Mouse (Mus musculus) macrophage (primary cell): Measurements from ENCODE around the gene Tcf7l1. TPM values are rescaled to one million over a fixed set of nuclear protein-coding genes. Genes with fewer than 3 reads are reported as not detected.

ENCODE experiments used
- H3K27ac ChIP-seq: fragments of 350-480 bp; formaldehyde crosslinking; 2 replicates; pipeline ENCODE4 v1.9.0; 2021
- H3K36me3 ChIP-seq: fragments of 350-480 bp; formaldehyde crosslinking; 2 replicates; pipeline ENCODE4 v1.9.0; 2021; ENCODE audit errors: inconsistent target
- H3K4me3 ChIP-seq: fragments of 350-480 bp; formaldehyde crosslinking; 2 replicates; pipeline ENCODE4 v1.9.0; 2021; ENCODE audit errors: inconsistent target
- H3K79me2 ChIP-seq: fragments of 350-480 bp; formaldehyde crosslinking; 2 replicates; pipeline ENCODE4 v1.9.0; 2021; ENCODE audit errors: inconsistent target
- WGBS: methylation state at CpG from one replicate; pipeline ENCODE4 v1.1.7; 2026; ENCODE audit warnings: inconsistent platforms; ENCODE audit not compliant: missing documents; 5-methylcytosine and 5-hydroxymethylcytosine counted together
- polyA plus RNA-seq: library from polyadenylated mRNA; stranded (reverse); fragments of 250-400 nt; gene quantifications from 3 replicates; pipeline ENCODE4 v1.2.4, GENCODE M21; 2018; ENCODE audit warnings: inconsistent platforms

Gene Tcf7l1
- polyA plus RNA-seq, 1 experiment from 2014 or later = not detected

DNA sequence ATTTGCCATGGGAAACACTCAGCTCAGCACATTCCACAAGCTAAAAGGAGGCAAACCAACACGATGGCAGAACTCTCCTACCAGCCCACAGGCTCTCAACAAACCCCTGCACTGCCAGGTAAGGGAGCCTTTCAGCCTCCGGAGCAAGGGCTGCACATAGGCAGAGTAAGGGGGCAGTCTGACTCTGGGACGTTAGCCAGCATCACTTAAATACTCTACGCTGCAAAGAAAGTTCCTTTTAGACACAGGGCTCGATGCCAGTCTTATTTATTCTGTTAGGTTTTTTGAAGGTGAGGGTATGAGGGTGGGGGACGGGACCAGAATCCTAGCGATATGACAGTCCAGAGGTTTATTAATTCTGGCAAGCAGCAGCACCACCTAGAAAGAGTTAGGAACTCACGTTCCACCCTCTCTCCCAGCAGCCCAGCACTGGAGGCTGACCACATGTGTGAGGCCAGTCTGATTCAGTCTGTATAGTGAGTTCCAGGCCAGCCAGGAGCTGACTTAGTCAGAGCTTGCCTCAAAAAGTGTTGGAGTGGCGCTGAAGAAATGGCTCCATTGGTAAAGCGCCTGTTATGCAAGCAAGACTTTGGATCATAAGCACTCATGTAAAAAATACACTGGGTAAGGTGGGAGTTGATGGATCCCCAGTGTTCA, 44.8 kb downstream of the Tcf7l1 start:
- Histone ChIP-seq H3K4me3 (no peak overlapping the region), H3K36me3 (no peaks in the 10 kb centered on the region), H3K27ac (no peak overlapping the region), H3K79me2 (no peaks in the 10 kb centered on the region)
- 48% methylated on average over 10 of the region's 10 CpGs for WGBS

DNA sequence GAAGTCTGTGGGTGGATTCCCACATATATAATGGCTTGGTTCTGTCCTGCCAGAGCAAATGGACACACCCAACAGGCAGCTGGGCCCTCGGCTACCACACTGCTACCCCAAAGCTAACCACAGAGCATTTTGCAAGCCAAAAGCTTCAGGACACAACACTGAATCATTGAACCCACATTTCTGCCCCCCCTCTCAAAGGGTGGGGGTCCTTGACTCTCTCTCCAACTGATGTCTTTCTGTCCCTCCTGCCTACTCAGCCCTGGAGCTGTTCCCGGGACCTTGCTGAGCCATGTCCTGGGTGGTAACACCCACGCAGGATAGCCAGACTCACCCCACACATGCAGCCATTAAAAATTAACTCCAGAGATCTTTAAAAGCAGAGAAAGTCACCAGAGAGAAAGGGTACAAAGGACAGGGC, 45.4 kb downstream of the Tcf7l1 start:
- WGBS = 29% methylated on average over 3 of the region's 3 CpGs
- Histone ChIP-seq H3K36me3 (no peaks in the 10 kb centered on the region), H3K4me3 (no peak overlapping the region), H3K27ac (no peak overlapping the region), H3K79me2 (no peaks in the 10 kb centered on the region)

DNA sequence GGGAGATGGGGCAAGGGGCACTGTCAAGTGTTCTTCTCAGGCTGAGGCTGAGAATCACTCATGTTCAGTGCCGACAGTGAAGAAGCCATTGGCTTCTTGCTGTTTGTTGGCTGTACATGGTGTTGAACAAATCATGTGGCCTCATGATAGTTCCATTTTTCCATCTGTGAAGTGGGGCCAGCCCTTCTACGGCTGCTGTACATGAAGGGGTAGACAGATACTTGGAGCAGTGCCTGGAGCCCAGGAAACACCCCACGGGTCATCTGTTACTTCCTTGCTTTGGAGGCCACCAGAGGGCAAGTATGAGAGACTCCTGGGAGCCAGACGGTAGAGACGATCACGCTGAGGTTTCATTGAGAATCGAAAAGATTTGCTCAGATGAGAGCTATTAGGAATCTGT, 46.7 kb downstream of the Tcf7l1 start:
- WGBS = 73% methylated on average over 7 of the region's 7 CpGs
- Histone ChIP-seq H3K4me3 (no peak overlapping the region), H3K36me3 (no peaks in the 10 kb centered on the region), H3K27ac (no peak overlapping the region), H3K79me2 (no peaks in the 10 kb centered on the region)

DNA sequence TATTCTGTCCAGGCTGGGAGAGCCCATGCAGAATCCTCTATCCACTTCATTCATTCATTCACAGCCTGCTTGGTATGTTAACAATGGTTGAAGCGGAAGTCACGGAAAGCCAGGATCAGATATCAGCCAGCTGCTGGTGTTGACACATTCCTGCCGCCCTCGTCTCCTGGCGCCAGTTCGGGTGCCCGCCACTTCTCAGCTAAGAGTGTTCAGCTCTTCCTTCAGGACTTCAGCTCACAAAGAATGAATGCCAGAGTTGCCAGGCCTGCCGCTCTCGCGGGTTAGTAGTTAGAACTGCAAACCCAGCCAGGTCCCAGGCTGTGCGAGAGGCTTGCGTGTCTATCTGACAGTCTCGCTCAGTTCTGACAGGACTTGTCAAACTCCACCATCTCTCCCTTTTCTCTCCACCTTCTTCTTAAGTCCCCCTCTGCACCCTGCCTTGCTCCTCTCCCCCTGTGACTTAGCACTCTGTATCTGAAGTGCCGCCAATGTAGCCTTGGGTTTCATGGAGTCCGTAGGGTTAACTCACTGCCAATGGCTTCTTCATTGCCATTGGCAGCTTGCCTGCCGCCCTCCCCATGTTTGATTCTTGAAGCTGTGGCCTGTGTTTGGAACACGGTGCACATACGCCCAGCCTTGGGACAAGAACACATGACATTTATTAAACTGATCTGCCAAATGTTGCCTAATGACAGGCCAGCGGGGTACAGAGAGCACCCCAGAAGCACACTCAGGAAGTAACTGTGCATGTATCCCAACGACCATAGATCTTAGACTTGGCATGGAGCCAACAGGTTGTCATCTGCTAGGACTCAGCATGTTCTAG, 48.2 kb downstream of the Tcf7l1 start:
- Histone ChIP-seq H3K79me2 (no peaks in the 10 kb centered on the region), H3K27ac (no peak overlapping the region), H3K4me3 (no peak overlapping the region), H3K36me3 (no peaks in the 10 kb centered on the region)
- 75% methylated on average over 20 of the region's 20 CpGs for WGBS

DNA sequence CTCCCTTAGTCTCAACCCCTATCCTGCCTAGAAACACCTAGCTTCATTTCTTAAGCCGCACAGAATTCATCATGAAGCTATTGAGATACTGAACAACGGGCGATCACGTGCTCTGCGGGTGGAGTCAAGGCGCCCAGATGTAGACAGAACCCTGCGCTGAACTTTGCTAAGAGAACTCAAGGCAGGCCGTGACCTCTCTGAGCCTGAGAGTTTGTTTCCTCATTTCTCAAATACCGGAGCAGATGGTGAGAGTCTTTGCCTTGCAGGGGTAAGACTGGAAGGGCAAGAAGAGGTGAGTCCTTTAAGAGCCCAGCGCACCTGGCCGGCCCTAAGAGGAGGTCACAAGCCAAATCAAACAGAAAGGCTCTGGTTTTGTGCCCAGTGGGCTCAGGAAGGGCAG, 52.2 kb downstream of the Tcf7l1 start:
- no peaks in the 10 kb centered on the region for H3K79me2 ChIP-seq
- H3K4me3 ChIP-seq = no peak overlapping the region
- H3K36me3 ChIP-seq = no peaks in the 10 kb centered on the region
- 85% methylated on average over 6 of the region's 11 CpGs for WGBS
- H3K27ac ChIP-seq = no peak overlapping the region

DNA sequence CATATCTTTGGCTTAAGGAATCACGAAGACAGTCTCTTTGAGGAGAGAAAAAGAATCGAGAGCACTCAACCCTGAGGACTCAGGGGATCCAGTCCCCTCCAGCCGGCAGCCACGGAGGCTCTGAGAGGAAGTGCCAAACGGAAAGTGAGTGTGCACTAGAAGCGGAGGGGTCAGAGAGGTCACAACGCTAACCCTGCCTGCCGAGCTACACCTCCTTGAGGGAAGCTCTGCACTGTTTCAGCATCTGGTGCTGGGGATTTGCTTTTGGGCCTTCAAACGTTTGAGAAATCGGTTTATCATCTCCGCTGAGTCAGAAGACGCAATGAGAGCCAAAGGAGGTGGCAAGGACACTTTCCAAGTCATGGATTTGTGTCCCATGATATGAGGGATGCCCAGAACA, 53.8 kb downstream of the Tcf7l1 start:
- no peak overlapping the region for H3K27ac ChIP-seq
- H3K79me2 ChIP-seq = no peaks in the 10 kb centered on the region
- H3K36me3 ChIP-seq = no peaks in the 10 kb centered on the region
- no peak overlapping the region for H3K4me3 ChIP-seq
- 10% methylated on average over 12 of the region's 12 CpGs for WGBS

DNA sequence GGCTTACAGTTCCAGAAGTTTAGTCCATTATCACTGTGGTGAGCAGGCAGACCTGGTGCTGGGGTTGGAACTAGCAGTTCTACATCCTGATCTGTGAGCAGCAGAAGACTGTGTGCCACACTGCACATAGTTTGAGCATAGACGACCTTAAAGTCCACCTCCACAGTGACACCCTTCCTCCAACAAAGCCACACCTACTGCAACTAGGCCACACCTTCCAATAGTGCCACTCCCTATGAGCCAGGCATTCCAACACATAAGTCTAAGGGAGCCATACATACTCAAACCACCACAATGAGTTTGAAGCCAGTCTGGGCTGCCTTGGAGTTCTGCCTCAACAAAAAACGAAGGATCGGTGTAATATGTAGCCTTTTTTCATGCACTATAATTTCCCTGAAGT, 55.7 kb downstream of the Tcf7l1 start:
- 96% methylated on average over 3 of the region's 3 CpGs for WGBS
- H3K36me3 ChIP-seq = no peaks in the 10 kb centered on the region
- no peaks in the 10 kb centered on the region for H3K79me2 ChIP-seq
- H3K4me3 ChIP-seq = no peak overlapping the region
- no peak overlapping the region for H3K27ac ChIP-seq

DNA sequence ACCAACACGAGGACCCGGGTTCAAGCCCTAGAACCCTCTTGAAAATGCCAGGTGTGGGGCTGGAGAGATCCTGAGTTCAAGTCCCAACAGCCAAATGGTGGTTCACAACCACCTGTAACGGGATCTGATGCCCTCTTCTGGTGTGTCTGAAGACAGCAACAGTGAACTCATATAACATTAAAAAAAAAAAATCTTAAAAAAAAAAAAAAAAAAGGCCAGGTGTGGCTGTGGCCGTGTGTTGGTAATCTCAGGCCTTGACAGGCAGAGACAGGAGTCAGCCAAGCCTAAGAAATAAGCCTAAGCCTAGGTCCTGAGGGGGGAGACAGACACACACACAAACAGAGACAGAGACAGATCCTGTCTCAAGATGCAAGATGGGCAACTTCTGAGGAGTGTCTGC, 56.9 kb downstream of the Tcf7l1 start:
- no peak overlapping the region for H3K4me3 ChIP-seq
- WGBS = 88% methylated on average over 4 of the region's 4 CpGs
- H3K36me3 ChIP-seq = no peaks in the 10 kb centered on the region
- H3K79me2 ChIP-seq = no peaks in the 10 kb centered on the region
- no peak overlapping the region for H3K27ac ChIP-seq

DNA sequence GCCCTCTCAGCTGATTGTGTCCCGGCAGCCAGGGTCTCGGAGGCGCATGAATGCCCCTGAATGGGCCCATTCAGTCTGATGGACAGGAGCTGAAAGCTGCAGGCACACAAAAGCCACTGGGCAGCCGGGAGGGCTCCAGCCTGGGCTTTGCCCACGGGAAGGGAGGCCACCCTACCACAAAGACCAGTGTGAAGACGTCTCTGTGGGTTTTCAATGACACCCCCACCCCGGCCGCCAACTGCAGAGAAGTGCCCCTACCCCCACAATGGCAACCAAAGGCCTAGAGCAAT, 58.5 kb downstream of the Tcf7l1 start:
- Histone ChIP-seq H3K36me3 (no peaks in the 10 kb centered on the region), H3K79me2 (no peaks in the 10 kb centered on the region), H3K4me3 (no peak overlapping the region), H3K27ac (no peak overlapping the region)
- 85% methylated on average over 8 of the region's 8 CpGs for WGBS

DNA sequence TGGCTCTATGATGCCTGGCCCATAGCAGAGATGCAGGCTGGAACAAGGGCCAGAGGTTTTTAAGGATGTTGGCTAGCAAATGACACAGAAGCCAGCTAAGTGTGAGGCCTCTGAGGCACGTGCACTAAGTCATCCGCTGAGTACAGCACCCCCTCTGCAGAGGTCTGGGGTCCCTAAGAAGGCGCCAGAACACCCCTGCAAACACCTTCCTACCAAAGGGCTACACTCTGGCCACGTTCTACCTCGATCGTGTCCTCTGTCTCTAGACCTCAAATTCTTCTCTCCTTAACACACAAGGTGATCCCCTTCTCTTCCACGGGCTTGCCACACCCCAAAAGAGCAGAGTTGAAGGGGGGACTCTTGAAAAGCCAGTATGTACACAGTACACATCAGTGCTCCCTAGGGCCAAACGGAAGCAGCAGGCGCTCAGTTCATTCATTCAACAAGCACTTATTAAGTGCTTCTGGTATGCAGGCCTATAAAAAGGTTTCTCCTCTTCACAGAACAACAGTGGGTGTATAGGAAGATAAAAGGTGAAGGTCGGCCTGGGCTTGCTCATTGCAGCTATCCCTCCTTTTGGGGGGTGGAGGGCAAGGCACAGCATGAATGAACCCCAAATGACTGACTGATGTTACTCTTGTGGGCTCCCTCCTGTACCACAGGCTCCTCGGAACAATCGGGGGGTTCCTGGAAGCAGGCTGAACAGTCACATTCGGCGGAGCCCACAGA, 59.1 kb downstream of the Tcf7l1 start:
- Histone ChIP-seq H3K79me2 (no peaks in the 10 kb centered on the region), H3K36me3 (no peaks in the 10 kb centered on the region), H3K4me3 (no peak overlapping the region), H3K27ac (no peak overlapping the region)
- 94% methylated on average over 14 of the region's 14 CpGs for WGBS

DNA sequence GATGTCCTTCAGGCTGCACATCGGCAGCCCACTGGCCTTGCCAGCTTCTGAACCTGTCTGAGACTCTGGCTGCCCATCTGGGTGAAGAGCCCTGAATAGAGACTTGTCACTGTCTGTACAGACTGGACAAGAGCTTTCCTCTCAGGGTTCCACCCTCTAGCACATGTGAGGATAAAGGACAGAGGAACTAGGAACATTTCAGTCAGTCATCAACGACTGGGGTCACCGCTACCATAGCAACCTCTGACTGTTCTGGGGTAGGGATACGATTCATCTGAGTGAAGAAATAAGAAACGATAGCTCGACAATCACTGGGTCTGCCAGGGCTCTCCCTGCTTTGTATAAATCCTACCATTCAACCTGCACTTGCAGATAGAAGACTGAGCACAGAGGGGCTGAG, 61.2 kb downstream of the Tcf7l1 start:
- no peaks in the 10 kb centered on the region for H3K79me2 ChIP-seq
- WGBS = 80% methylated on average over 6 of the region's 6 CpGs
- no peaks in the 10 kb centered on the region for H3K36me3 ChIP-seq
- H3K27ac ChIP-seq = no peak overlapping the region
- no peak overlapping the region for H3K4me3 ChIP-seq

DNA sequence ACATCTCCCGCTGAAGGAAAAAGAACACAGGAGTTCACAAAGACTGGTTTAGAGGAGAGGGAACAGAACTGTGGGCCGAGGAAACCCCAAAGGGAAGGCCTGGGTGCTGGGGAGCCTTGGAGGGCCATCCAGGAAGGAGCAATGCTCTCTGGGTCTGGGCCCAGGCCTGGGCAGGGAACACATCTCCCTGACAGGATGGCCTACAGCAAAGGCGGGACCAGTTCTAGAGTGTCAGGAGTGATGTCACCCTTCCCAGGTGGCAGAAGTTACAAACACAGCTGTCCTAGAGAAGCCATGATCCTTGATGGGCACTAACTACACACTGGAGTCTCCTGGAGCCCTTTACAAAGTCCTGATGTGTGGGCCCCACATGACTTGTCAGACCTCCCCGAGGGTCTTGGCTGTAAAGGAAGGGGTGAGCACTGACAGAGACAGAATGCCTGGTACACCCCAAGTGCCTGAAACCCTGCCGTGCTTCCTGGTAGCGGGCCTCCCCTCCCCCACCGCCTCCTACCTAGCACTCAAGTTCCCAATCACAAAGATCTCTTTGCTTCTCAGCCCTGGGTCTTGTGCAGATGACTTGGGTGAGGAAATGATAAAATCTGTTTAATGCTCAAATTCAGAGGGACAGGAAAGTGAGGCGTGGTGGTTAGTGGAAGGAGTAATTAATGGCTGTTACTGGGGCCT, 64.4 kb downstream of the Tcf7l1 start:
- H3K36me3 ChIP-seq = no peaks in the 10 kb centered on the region
- WGBS = 73% methylated on average over 6 of the region's 8 CpGs
- H3K79me2 ChIP-seq = no peaks in the 10 kb centered on the region
- no peak overlapping the region for H3K27ac ChIP-seq
- H3K4me3 ChIP-seq = no peak overlapping the region

DNA sequence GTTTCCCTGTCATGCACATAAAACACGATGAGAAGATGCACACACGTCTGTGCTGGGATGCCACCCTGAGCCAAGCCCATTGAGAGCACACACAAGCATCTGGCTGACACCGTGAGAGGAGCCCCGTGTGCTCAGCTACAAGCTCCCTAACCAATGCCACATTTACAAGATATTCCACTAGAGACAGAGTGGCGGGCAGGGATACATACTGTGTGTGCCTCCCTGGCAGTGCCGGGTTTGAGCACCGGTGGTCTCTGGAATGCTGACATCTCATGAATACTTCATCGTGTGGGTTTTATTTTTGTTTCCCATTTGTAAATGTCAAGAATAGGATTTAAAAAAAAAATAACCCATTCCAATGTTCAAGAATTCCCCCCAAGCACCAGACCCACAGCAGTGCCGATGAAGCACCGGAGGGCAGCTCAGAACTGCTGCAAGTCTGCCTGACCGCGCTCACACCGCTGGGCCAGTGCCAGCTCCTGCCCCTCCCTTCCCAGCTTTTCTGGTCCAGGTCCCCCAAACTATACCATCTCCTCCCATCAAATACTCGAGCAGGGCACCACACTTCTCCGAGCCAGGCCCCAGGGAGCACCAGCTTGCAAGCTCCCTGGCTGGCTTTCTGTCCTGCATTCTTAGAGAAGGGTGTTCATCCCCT, 65.2 kb downstream of the Tcf7l1 start:
- Histone ChIP-seq H3K36me3 (no peaks in the 10 kb centered on the region), H3K4me3 (no peak overlapping the region), H3K79me2 (no peaks in the 10 kb centered on the region), H3K27ac (no peak overlapping the region)
- 92% methylated on average over 15 of the region's 15 CpGs for WGBS

DNA sequence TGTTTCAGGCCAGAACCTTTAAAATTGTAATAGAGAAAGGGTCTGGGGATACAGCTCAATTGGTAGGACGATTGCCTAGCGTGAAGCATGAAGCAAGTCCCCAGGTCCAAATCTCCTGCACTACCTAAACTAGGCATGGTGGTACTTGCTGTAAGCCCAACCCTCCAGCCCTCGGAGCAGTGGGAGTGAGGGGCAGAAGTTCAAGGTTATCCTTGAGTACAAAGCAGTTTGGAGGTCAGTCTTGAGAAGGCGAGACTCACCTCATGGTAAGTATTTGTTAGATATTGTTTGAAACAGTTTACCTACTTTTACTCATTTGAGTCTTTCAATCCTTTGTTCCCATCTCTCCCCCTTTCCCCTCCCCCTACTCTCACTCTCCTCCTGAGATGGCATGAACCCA, 65.9 kb downstream of the Tcf7l1 start:
- no peak overlapping the region for H3K27ac ChIP-seq
- no peak overlapping the region for H3K4me3 ChIP-seq
- 90% methylated on average over 4 of the region's 4 CpGs for WGBS
- H3K79me2 ChIP-seq = no peaks in the 10 kb centered on the region
- H3K36me3 ChIP-seq = no peaks in the 10 kb centered on the region
